Comparison of ENCODE assay signal across 8 mouse cellular contexts in the genomic region with DNA sequence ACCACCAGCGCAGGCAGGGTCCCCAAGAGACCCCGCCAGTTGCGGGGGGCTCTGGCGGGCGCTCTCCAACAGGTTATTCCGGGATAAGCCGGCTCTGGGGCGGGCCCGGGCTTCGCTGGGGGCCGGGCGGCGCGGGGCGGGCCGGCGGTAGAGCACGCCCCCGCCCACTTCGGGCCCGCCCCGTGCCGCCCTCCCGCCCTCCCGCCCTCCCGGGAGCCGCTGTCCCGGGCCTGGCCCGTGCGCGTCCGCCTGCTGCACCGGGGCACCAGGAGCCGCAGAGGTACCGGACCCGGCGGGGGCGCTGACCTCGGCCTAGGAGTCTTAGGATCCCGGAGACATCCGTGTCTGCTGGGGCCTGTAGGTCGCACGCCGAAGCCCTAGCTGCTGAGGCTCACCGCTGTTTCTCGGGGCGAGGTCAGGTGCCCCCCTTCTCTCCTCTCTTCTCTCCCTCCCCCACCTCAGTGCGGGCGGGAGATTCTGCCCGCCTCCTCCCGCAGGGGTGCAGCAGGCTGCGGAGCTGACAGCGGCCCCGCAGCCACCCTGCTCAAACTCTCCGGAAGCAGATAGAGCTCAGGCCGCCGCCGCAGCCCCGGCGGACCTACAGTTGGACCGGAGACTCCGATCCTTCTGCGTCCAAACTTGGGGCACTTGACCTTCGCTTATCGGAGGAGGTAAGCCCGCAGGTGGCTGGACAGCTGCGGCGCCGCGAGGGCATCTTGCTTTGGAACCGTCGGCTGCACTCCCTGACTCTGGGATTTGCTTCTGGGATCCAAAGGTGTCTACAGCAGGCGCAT. TPM values are rescaled to one million over a fixed set of nuclear protein-coding genes. Genes with fewer than 3 reads are reported as not detected.
DNase-seq lines count a peak whose midpoint lies in the region; ATAC-seq lines count a peak whose summit lies in the region.

A gene (plus strand): TSS at position 206 of the 794 bp plus-strand sequence.

- peak within 1 kb of the TSS; percentile 73 for H3K4me3 ChIP-seq in embryonic facial prominence, embryonic 12.5 days
- peak within 1 kb of the TSS; percentile 82 for H3K4me3 ChIP-seq in kidney, embryonic 16.5 days (ENCODE audit: low read length)
- peak within 1 kb of the TSS; percentile 73 for H3K4me3 ChIP-seq in liver, embryonic 15.5 days (replicated peaks)
- peak within 1 kb of the TSS; percentile 81 for H3K4me3 ChIP-seq in neural tube, embryonic 14.5 days (ENCODE audit: low read depth, low read length)

- H3K27ac ChIP-seq in embryonic facial prominence, embryonic 12.5 days: peak within 1 kb of the TSS; percentile 33
- H3K27ac ChIP-seq in kidney, embryonic 16.5 days (ENCODE audit: low read length): peak within 1 kb of the TSS; percentile 50; the same call in 1 of the 2 replicates
- peak within 1 kb of the TSS; percentile 93 for H3K27ac ChIP-seq in liver, embryonic 15.5 days (replicated peaks)
- no peak within 1 kb of the TSS for H3K27ac ChIP-seq in neural tube, embryonic 14.5 days (ENCODE audit: low read depth, low read length)

- H3K9me3 ChIP-seq in embryonic facial prominence, embryonic 12.5 days: no peaks in the 10 kb centered on the region
- H3K9me3 ChIP-seq in kidney, embryonic 16.5 days (ENCODE audit: low read length): no peaks in the 10 kb centered on the region
- H3K9me3 ChIP-seq in liver, embryonic 15.5 days (replicated peaks): no peaks in the 10 kb centered on the region
- no peaks in the 10 kb centered on the region for H3K9me3 ChIP-seq in neural tube, embryonic 14.5 days (ENCODE audit: control insufficient read depth, low read length)

- H3K27me3 ChIP-seq in embryonic facial prominence, embryonic 12.5 days: 0 out of 2 replicates have a peak, but pooled peaks cover 4% of the 10 kb centered on the region
- peaks cover 5% of the 10 kb centered on the region; the same call in 1 of the 2 replicates for H3K27me3 ChIP-seq in kidney, embryonic 16.5 days (ENCODE audit: insufficient read depth, low read length)
- no peaks in the 10 kb centered on the region for H3K27me3 ChIP-seq in liver, embryonic 15.5 days
- peaks cover 9% of the 10 kb centered on the region; the same call in 1 of the 2 replicates for H3K27me3 ChIP-seq in neural tube, embryonic 14.5 days (ENCODE audit: control insufficient read depth, insufficient read depth, low read length)

- peak within 1 kb of the TSS; percentile 58 for H3K9ac ChIP-seq in embryonic facial prominence, embryonic 12.5 days
- H3K9ac ChIP-seq in kidney, embryonic 16.5 days (replicated peaks; ENCODE audit: low read length): peak within 1 kb of the TSS; percentile 78
- H3K9ac ChIP-seq in liver, embryonic 15.5 days: peak within 1 kb of the TSS; percentile 83
- H3K9ac ChIP-seq in neural tube, embryonic 14.5 days (replicated peaks; ENCODE audit: low read depth, low read length): peak within 1 kb of the TSS; percentile 66

- WGBS in embryonic facial prominence, embryonic 12.5 days: under 1% methylated on average over 69 of the region's 73 CpGs
- under 1% methylated on average over 48 of the region's 73 CpGs for WGBS in kidney, embryonic 16.5 days
- under 1% methylated on average over 73 of the region's 73 CpGs for WGBS in liver, embryonic 15.5 days (ENCODE audit: insufficient replicate concordance)
- WGBS in neural tube, embryonic 14.5 days: 1% methylated on average over 61 of the region's 73 CpGs

- H3K4me1 ChIP-seq in embryonic facial prominence, embryonic 12.5 days: 0 out of 2 replicates have a peak, but pooled peaks cover 7% of the 10 kb centered on the region
- H3K4me1 ChIP-seq in kidney, embryonic 16.5 days (ENCODE audit: insufficient read depth, low read length): peaks cover 8% of the 10 kb centered on the region; the same call in 1 of the 2 replicates
- H3K4me1 ChIP-seq in liver, embryonic 15.5 days (replicated peaks): peaks cover 67% of the 10 kb centered on the region
- H3K4me1 ChIP-seq in neural tube, embryonic 14.5 days (ENCODE audit: control insufficient read depth, insufficient read depth, low read length): 0 out of 2 replicates have a peak, but pooled peaks cover 6% of the 10 kb centered on the region

- peak; percentile 88 for ATAC-seq in embryonic facial prominence, embryonic 12.5 days (ENCODE audit: insufficient number of reproducible peaks, insufficient read depth, low FRiP score, low TSS enrichment)
- peak; percentile 95 for ATAC-seq in kidney, embryonic 16.5 days (ENCODE audit: low FRiP score, low TSS enrichment)
- peak; percentile 94 for ATAC-seq in liver, embryonic 15.5 days (ENCODE audit: insufficient read depth)
- ATAC-seq in neural tube, embryonic 14.5 days (ENCODE audit: low read depth): peak; percentile 82

- peak within 1 kb of the TSS; percentile 90 for H3K4me2 ChIP-seq in embryonic facial prominence, embryonic 12.5 days (replicated peaks)
- peak within 1 kb of the TSS; percentile 94 for H3K4me2 ChIP-seq in kidney, embryonic 16.5 days (replicated peaks; ENCODE audit: low read depth, low read length)
- peak within 1 kb of the TSS; percentile 91 for H3K4me2 ChIP-seq in liver, embryonic 15.5 days
- H3K4me2 ChIP-seq in neural tube, embryonic 14.5 days (ENCODE audit: low read depth, low read length): peak within 1 kb of the TSS; percentile 95

- H3K36me3 ChIP-seq in embryonic facial prominence, embryonic 12.5 days: no peaks in the 10 kb centered on the region
- no peaks in the 10 kb centered on the region for H3K36me3 ChIP-seq in kidney, embryonic 16.5 days (ENCODE audit: insufficient read depth, low read length)
- no peaks in the 10 kb centered on the region for H3K36me3 ChIP-seq in liver, embryonic 15.5 days (replicated peaks)
- H3K36me3 ChIP-seq in neural tube, embryonic 14.5 days (ENCODE audit: control insufficient read depth, insufficient read depth, low read length): no peaks in the 10 kb centered on the region

- peak; percentile 71 to 72 for DNase-seq in B cell, adult 2 months
- peak in 1 of 2 experiments; percentile 73 for DNase-seq in adrenal gland, adult 18-20 months (ENCODE audit: low spot score in 2 of 2)
- peak; percentile 98 for DNase-seq in heart, adult 11 months
- DNase-seq in testis, postnatal 10 days (ENCODE audit: low spot score): peak; percentile 78

RNA-seq across cellular contexts. Expression of the gene that starts here (rescaled TPM):
- 10 to 100 TPM; 74.0 to 77.1 TPM for total RNA-seq in adrenal gland, adult 18-20 months (2021)
- polyA plus RNA-seq in embryonic facial prominence, embryonic 12.5 days (2016; fragmentation: Nextera tagmentation; extraction: Ambion mirVana): 24.6 and 25.0 TPM in 2 replicates
- polyA plus RNA-seq in kidney, embryonic 16.5 days (2015; fragmentation: Nextera tagmentation; extraction: Ambion mirVana): 14.8 and 17.0 TPM in 2 replicates
- polyA plus RNA-seq in liver, embryonic 15.5 days (2015; fragmentation: Nextera tagmentation; extraction: Ambion mirVana): 14.9 and 16.5 TPM in 2 replicates
- 12.1 and 17.5 TPM in 2 replicates for polyA plus RNA-seq in neural tube, embryonic 14.5 days (2014; fragmentation: Nextera tagmentation; extraction: Ambion mirVana)
